Mouse (Mus musculus): ENCODE measurements around the gene Anapc15-ps. TPM values are rescaled to one million over a fixed set of nuclear protein-coding genes. Genes with fewer than 3 reads are reported as not detected.
"Not testable (repeated sequence)": the region's sequence is repeated elsewhere in the genome, so short reads cannot be mapped to it uniquely, and the experiment has no call there.

The Anapc15-ps gene
- polyA plus RNA-seq, 1 experiment from 2014 or later: not detected

- no peak overlapping the region for H3K4me2 ChIP-seq (ENCODE audit: low read depth, low read length, severe bottlenecking)
- 89% methylated on average over 5 of the region's 5 CpGs for WGBS
Observed at GRCm38 (mm10) chr10:95641335-95641734, 31.9 kb downstream of the Anapc15-ps start.

GRCm38 (mm10) chr10:95639429-95639828 is 33.8 kb downstream of the Anapc15-ps start:
- WGBS: 84% methylated on average over 5 of the region's 5 CpGs

More at GRCm38 (mm10) chr10:95641335-95641734, 31.9 kb downstream of the Anapc15-ps start:
- Histone ChIP-seq H3K9me3 (ENCODE audit: control insufficient read depth, low read length) (no peaks in the 10 kb centered on the region), H3K9ac (ENCODE audit: low read length) (no peak overlapping the region), H3K36me3 (ENCODE audit: control insufficient read depth, insufficient read depth, low read length) (no peaks in the 10 kb centered on the region), H3K4me3 (ENCODE audit: low read depth, low read length) (no peak overlapping the region), H3K27ac (ENCODE audit: low read depth, low read length) (no peak overlapping the region), H3K27me3 (ENCODE audit: control insufficient read depth, insufficient read depth, low read length) (no peaks in the 10 kb centered on the region), H3K4me1 (replicated peaks; ENCODE audit: control insufficient read depth, insufficient read depth, low read length) (no peaks in the 10 kb centered on the region)
- ATAC-seq (replicated peaks; ENCODE audit: low FRiP score): no peak
- no peak for DNase-seq (ENCODE audit: low spot score)

GRCm38 (mm10) chr10:95634751-95635150 is 38.5 kb downstream of the Anapc15-ps start:
- Histone ChIP-seq H3K27me3 (ENCODE audit: control insufficient read depth, insufficient read depth, low read length) (no peaks in the 10 kb centered on the region), H3K27ac (ENCODE audit: low read depth, low read length) (no peak overlapping the region), H3K4me3 (ENCODE audit: low read depth, low read length) (no peak overlapping the region), H3K9me3 (ENCODE audit: control insufficient read depth, low read length) (no peaks in the 10 kb centered on the region), H3K9ac (ENCODE audit: low read length) (no peak overlapping the region), H3K36me3 (ENCODE audit: control insufficient read depth, insufficient read depth, low read length) (no peaks in the 10 kb centered on the region), H3K4me2 (ENCODE audit: low read depth, low read length, severe bottlenecking) (no peak overlapping the region), H3K4me1 (replicated peaks; ENCODE audit: control insufficient read depth, insufficient read depth, low read length) (no peaks in the 10 kb centered on the region)
- DNase-seq (ENCODE audit: low spot score) (no peak), ATAC-seq (replicated peaks; ENCODE audit: low FRiP score) (peak; percentile 51; the same call in 1 of the 2 replicates)
- WGBS: 90% methylated on average over 15 of the region's 15 CpGs

More at GRCm38 (mm10) chr10:95639429-95639828, 33.8 kb downstream of the Anapc15-ps start:
- no peak overlapping the region for H3K9ac ChIP-seq (ENCODE audit: low read length)
- no peaks in the 10 kb centered on the region for H3K27me3 ChIP-seq (ENCODE audit: control insufficient read depth, insufficient read depth, low read length)
- no peaks in the 10 kb centered on the region for H3K36me3 ChIP-seq (ENCODE audit: control insufficient read depth, insufficient read depth, low read length)
- no peaks in the 10 kb centered on the region for H3K9me3 ChIP-seq (ENCODE audit: control insufficient read depth, low read length)
- H3K4me3 ChIP-seq (ENCODE audit: low read depth, low read length): no peak overlapping the region
- DNase-seq (ENCODE audit: low spot score): no peak
- H3K27ac ChIP-seq (ENCODE audit: low read depth, low read length): no peak overlapping the region
- H3K4me1 ChIP-seq (replicated peaks; ENCODE audit: control insufficient read depth, insufficient read depth, low read length): no peaks in the 10 kb centered on the region
- ATAC-seq (replicated peaks; ENCODE audit: low FRiP score): no peak
- H3K4me2 ChIP-seq (ENCODE audit: low read depth, low read length, severe bottlenecking): no peak overlapping the region

GRCm38 (mm10) chr10:95634261-95634660 is 39.0 kb downstream of the Anapc15-ps start:
- no peaks in the 10 kb centered on the region for H3K4me1 ChIP-seq (replicated peaks; ENCODE audit: control insufficient read depth, insufficient read depth, low read length)
- 88% methylated on average over 9 of the region's 9 CpGs for WGBS
- H3K9me3 ChIP-seq (ENCODE audit: control insufficient read depth, low read length): no peaks in the 10 kb centered on the region
- no peak overlapping the region for H3K27ac ChIP-seq (ENCODE audit: low read depth, low read length)
- H3K9ac ChIP-seq (ENCODE audit: low read length): no peak overlapping the region
- no peak for DNase-seq (ENCODE audit: low spot score)
- H3K36me3 ChIP-seq (ENCODE audit: control insufficient read depth, insufficient read depth, low read length): no peaks in the 10 kb centered on the region
- no peak overlapping the region for H3K4me2 ChIP-seq (ENCODE audit: low read depth, low read length, severe bottlenecking)
- no peak overlapping the region for H3K4me3 ChIP-seq (ENCODE audit: low read depth, low read length)
- no peak for ATAC-seq (replicated peaks; ENCODE audit: low FRiP score)
- H3K27me3 ChIP-seq (ENCODE audit: control insufficient read depth, insufficient read depth, low read length): no peaks in the 10 kb centered on the region

- ATAC-seq (replicated peaks; ENCODE audit: low FRiP score): no peak
Observed at GRCm38 (mm10) chr10:95631568-95631967, 41.7 kb downstream of the Anapc15-ps start.

GRCm38 (mm10) chr10:95630726-95631345 is 42.4 kb downstream of the Anapc15-ps start:
- Histone ChIP-seq H3K4me2 (ENCODE audit: low read depth, low read length, severe bottlenecking) (no peak overlapping the region), H3K4me1 (replicated peaks; ENCODE audit: control insufficient read depth, insufficient read depth, low read length) (no peaks in the 10 kb centered on the region), H3K9ac (ENCODE audit: low read length) (no peak overlapping the region), H3K9me3 (ENCODE audit: control insufficient read depth, low read length) (no peaks in the 10 kb centered on the region), H3K27me3 (ENCODE audit: control insufficient read depth, insufficient read depth, low read length) (no peaks in the 10 kb centered on the region), H3K27ac (ENCODE audit: low read depth, low read length) (no peak overlapping the region), H3K4me3 (ENCODE audit: low read depth, low read length) (no peak overlapping the region), H3K36me3 (ENCODE audit: control insufficient read depth, insufficient read depth, low read length) (no peaks in the 10 kb centered on the region)
- ATAC-seq (replicated peaks; ENCODE audit: low FRiP score) (no peak), DNase-seq (ENCODE audit: low spot score) (no peak)
- 87% methylated on average over 10 of the region's 10 CpGs for WGBS

More at GRCm38 (mm10) chr10:95631568-95631967, 41.7 kb downstream of the Anapc15-ps start:
- DNase-seq (ENCODE audit: low spot score): no peak
- no peaks in the 10 kb centered on the region for H3K4me1 ChIP-seq (replicated peaks; ENCODE audit: control insufficient read depth, insufficient read depth, low read length)
- WGBS: 74% methylated on average over 2 of the region's 2 CpGs
- H3K36me3 ChIP-seq (ENCODE audit: control insufficient read depth, insufficient read depth, low read length): no peaks in the 10 kb centered on the region
- no peak overlapping the region for H3K9ac ChIP-seq (ENCODE audit: low read length)
- H3K4me2 ChIP-seq (ENCODE audit: low read depth, low read length, severe bottlenecking): no peak overlapping the region
- no peaks in the 10 kb centered on the region for H3K9me3 ChIP-seq (ENCODE audit: control insufficient read depth, low read length)
- H3K27ac ChIP-seq (ENCODE audit: low read depth, low read length): 0 out of 2 replicates have a peak overlapping the region, but pooled peaks have one; percentile 12
- no peak overlapping the region for H3K4me3 ChIP-seq (ENCODE audit: low read depth, low read length)
- H3K27me3 ChIP-seq (ENCODE audit: control insufficient read depth, insufficient read depth, low read length): no peaks in the 10 kb centered on the region

- not testable (repeated sequence) for DNase-seq (ENCODE audit: low spot score); H3K4me2 ChIP-seq (ENCODE audit: low read depth, low read length, severe bottlenecking); H3K36me3 ChIP-seq (ENCODE audit: control insufficient read depth, insufficient read depth, low read length); ATAC-seq (replicated peaks; ENCODE audit: low FRiP score); H3K27me3 ChIP-seq (ENCODE audit: control insufficient read depth, insufficient read depth, low read length); H3K9me3 ChIP-seq (ENCODE audit: control insufficient read depth, low read length); H3K4me1 ChIP-seq (replicated peaks; ENCODE audit: control insufficient read depth, insufficient read depth, low read length); H3K27ac ChIP-seq (ENCODE audit: low read depth, low read length); H3K9ac ChIP-seq (ENCODE audit: low read length); H3K4me3 ChIP-seq (ENCODE audit: low read depth, low read length)
- 79% methylated on average over 4 of the region's 4 CpGs for WGBS
Observed at GRCm38 (mm10) chr10:95630166-95630565, 43.1 kb downstream of the Anapc15-ps start.

- Histone ChIP-seq H3K4me1 (replicated peaks; ENCODE audit: control insufficient read depth, insufficient read depth, low read length) (no peaks in the 10 kb centered on the region), H3K4me3 (ENCODE audit: low read depth, low read length) (no peak overlapping the region), H3K27ac (ENCODE audit: low read depth, low read length) (no peak overlapping the region), H3K9me3 (ENCODE audit: control insufficient read depth, low read length) (no peaks in the 10 kb centered on the region), H3K9ac (ENCODE audit: low read length) (no peak overlapping the region), H3K4me2 (ENCODE audit: low read depth, low read length, severe bottlenecking) (no peak overlapping the region), H3K27me3 (ENCODE audit: control insufficient read depth, insufficient read depth, low read length) (no peaks in the 10 kb centered on the region), H3K36me3 (ENCODE audit: control insufficient read depth, insufficient read depth, low read length) (no peaks in the 10 kb centered on the region)
- ATAC-seq (replicated peaks; ENCODE audit: low FRiP score): no peak
- DNase-seq (ENCODE audit: low spot score): no peak
- WGBS: 68% methylated on average over 2 of the region's 2 CpGs
Observed at GRCm38 (mm10) chr10:95628338-95628737, 44.9 kb downstream of the Anapc15-ps start.

GRCm38 (mm10) chr10:95627381-95627780 is 45.9 kb downstream of the Anapc15-ps start:
- ATAC-seq (replicated peaks; ENCODE audit: low FRiP score) (no peak), DNase-seq (ENCODE audit: low spot score) (no peak)
- Histone ChIP-seq H3K9me3 (ENCODE audit: control insufficient read depth, low read length) (no peaks in the 10 kb centered on the region), H3K4me3 (ENCODE audit: low read depth, low read length) (no peak overlapping the region), H3K27me3 (ENCODE audit: control insufficient read depth, insufficient read depth, low read length) (no peaks in the 10 kb centered on the region), H3K9ac (ENCODE audit: low read length) (no peak overlapping the region), H3K36me3 (ENCODE audit: control insufficient read depth, insufficient read depth, low read length) (no peaks in the 10 kb centered on the region), H3K4me2 (ENCODE audit: low read depth, low read length, severe bottlenecking) (no peak overlapping the region), H3K4me1 (replicated peaks; ENCODE audit: control insufficient read depth, insufficient read depth, low read length) (0 out of 2 replicates have a peak, but pooled peaks cover 2% of the 10 kb centered on the region), H3K27ac (ENCODE audit: low read depth, low read length) (no peak overlapping the region)
- 91% methylated on average over 6 of the region's 6 CpGs for WGBS
